Mouse (Mus musculus) ES-Bruce4 (cell line): ENCODE measurements around the gene Cbarp. TPM values are rescaled to one million over a fixed set of nuclear protein-coding genes. Genes with fewer than 3 reads are reported as not detected.
A peak's percentile ranks its signal among the peaks of the same experiment; 100 is the strongest.

ENCODE experiments used
- H3K27ac ChIP-seq: 2 replicates; pipeline ENCODE4 v1.5.1; 2012; ENCODE audit warnings: low read length, inconsistent platforms; ENCODE audit not compliant: insufficient read depth
- H3K27me3 ChIP-seq: 2 replicates; pipeline ENCODE4 v1.6.1; 2012; ENCODE audit warnings: mild to moderate bottlenecking, low read length, inconsistent platforms; ENCODE audit not compliant: control insufficient read depth, poor library complexity, insufficient read depth, severe bottlenecking
- H3K36me3 ChIP-seq: 2 replicates; pipeline ENCODE4 v1.6.1; 2012; ENCODE audit warnings: inconsistent platforms, mild to moderate bottlenecking, low read length, moderate library complexity; ENCODE audit not compliant: control insufficient read depth, poor library complexity, insufficient read depth, severe bottlenecking
- H3K4me1 ChIP-seq: one replicate; pipeline ENCODE4 v1.8.1; 2011; ENCODE audit warnings: low read length; ENCODE audit not compliant: control insufficient read depth, insufficient read depth
- H3K4me3 ChIP-seq: 2 replicates; pipeline ENCODE4 v1.5.1; 2011; ENCODE audit warnings: low read depth, mild to moderate bottlenecking, low read length
- H3K9ac ChIP-seq: 2 replicates; pipeline ENCODE4 v1.6.1; 2012; ENCODE audit warnings: low read depth, mild to moderate bottlenecking, inconsistent platforms; ENCODE audit not compliant: poor library complexity, severe bottlenecking
- H3K9me3 ChIP-seq: replicated peaks from 2 replicates; pipeline ENCODE4 v1.6.1; 2012; ENCODE audit warnings: mild to moderate bottlenecking, low read length, inconsistent platforms; ENCODE audit not compliant: control insufficient read depth, poor library complexity, insufficient read depth, severe bottlenecking
- CTCF ChIP-seq: IDR thresholded peaks from one replicate; pipeline ENCODE4 v1.8.1; 2011; ENCODE audit warnings: low read depth, low read length
- EP300 ChIP-seq: IDR thresholded peaks from 2 replicates; pipeline ENCODE4 v1.6.1; 2011; ENCODE audit warnings: low read depth, low read length; ENCODE audit not compliant: insufficient read depth
- POLR2A ChIP-seq: IDR thresholded peaks from one replicate; pipeline ENCODE4 v1.8.1; 2011; ENCODE audit warnings: low read length; ENCODE audit not compliant: insufficient read depth
- polyA plus RNA-seq: library from polyadenylated mRNA; stranded (reverse); fragments of >200 nt; gene quantifications from 2 replicates; pipeline ENCODE4 v1.2.4, GENCODE M21; 2011; ENCODE audit warnings: low read depth; ENCODE audit not compliant: missing spikeins, insufficient read depth, insufficient read length

The Cbarp gene
- polyA plus RNA-seq, 1 experiment = 29.8 TPM

- Histone ChIP-seq H3K9me3 (no peaks in the 10 kb centered on the region), H3K9ac (peak overlapping the region; percentile 35; the same call in 1 of the 2 replicates), H3K27ac (peak overlapping the region; percentile 12; the same call in 1 of the 2 replicates), H3K4me3 (peak overlapping the region; percentile 1; the same call in 1 of the 2 replicates), H3K27me3 (no peaks in the 10 kb centered on the region), H3K36me3 (no peaks in the 10 kb centered on the region), H3K4me1 (peaks cover 7% of the 10 kb centered on the region)
- TF ChIP-seq POLR2A = no peak
Observed at GRCm38 (mm10) chr10:80105926-80106325, 34.7 kb downstream of the Cbarp start.

- peak within 1 kb of the TSS; percentile 12; the same call in 1 of the 2 replicates for H3K27ac ChIP-seq
- no peaks in the 10 kb centered on the region for H3K9me3 ChIP-seq
- TF ChIP-seq EP300 = no peak
- TF ChIP-seq POLR2A = no peak
- no peak for TF ChIP-seq CTCF
- no peaks in the 10 kb centered on the region for H3K36me3 ChIP-seq
- peaks cover 7% of the 10 kb centered on the region for H3K4me1 ChIP-seq
- H3K4me3 ChIP-seq = peak within 1 kb of the TSS; percentile 1
- H3K9ac ChIP-seq = peak within 1 kb of the TSS; percentile 35; the same call in 1 of the 2 replicates
- no peaks in the 10 kb centered on the region for H3K27me3 ChIP-seq
Observed at GRCm38 (mm10) chr10:80105460-80105859, 35.2 kb downstream of the Cbarp start, which contains the start of gene Sbno2. Gene Sbno2 (minus strand): TSS chr10:80105571.

GRCm38 (mm10) chr10:80104181-80104580 lies 36.5 kb downstream of the Cbarp start:
- Histone ChIP-seq H3K4me1 (peaks cover 7% of the 10 kb centered on the region), H3K27me3 (no peaks in the 10 kb centered on the region), H3K9me3 (no peaks in the 10 kb centered on the region), H3K27ac (no peak overlapping the region), H3K36me3 (no peaks in the 10 kb centered on the region), H3K4me3 (no peak overlapping the region), H3K9ac (no peak overlapping the region)
- TF ChIP-seq EP300 (no peak), CTCF (no peak)

GRCm38 (mm10) chr10:80103032-80103431 lies 37.6 kb downstream of the Cbarp start:
- no peak for TF ChIP-seq EP300
- TF ChIP-seq POLR2A = no peak
- no peak for TF ChIP-seq CTCF
- Histone ChIP-seq H3K9me3 (no peaks in the 10 kb centered on the region), H3K27me3 (no peaks in the 10 kb centered on the region), H3K36me3 (no peaks in the 10 kb centered on the region), H3K9ac (peak overlapping the region; percentile 82; the same call in 1 of the 2 replicates), H3K4me1 (peaks cover 12% of the 10 kb centered on the region), H3K27ac (no peak overlapping the region), H3K4me3 (no peak overlapping the region)

- Histone ChIP-seq H3K4me1 (peaks cover 13% of the 10 kb centered on the region), H3K9me3 (no peaks in the 10 kb centered on the region), H3K4me3 (peak overlapping the region; percentile 91), H3K9ac (peak overlapping the region; percentile 82), H3K27me3 (no peaks in the 10 kb centered on the region), H3K36me3 (no peaks in the 10 kb centered on the region), H3K27ac (no peak overlapping the region)
- TF ChIP-seq CTCF = no peak
- TF ChIP-seq POLR2A = no peak
- 0 out of 2 replicates have a peak, but pooled peaks have one; percentile 20 for TF ChIP-seq EP300
Observed at GRCm38 (mm10) chr10:80102216-80102915, 38.3 kb downstream of the Cbarp start.

GRCm38 (mm10) chr10:80100982-80101381 lies 39.7 kb downstream of the Cbarp start:
- H3K4me1 ChIP-seq = peaks cover 10% of the 10 kb centered on the region
- H3K27me3 ChIP-seq = no peaks in the 10 kb centered on the region
- no peaks in the 10 kb centered on the region for H3K36me3 ChIP-seq
- H3K27ac ChIP-seq = no peak overlapping the region
- TF ChIP-seq EP300 = no peak
- no peak for TF ChIP-seq CTCF
- no peak for TF ChIP-seq POLR2A
- H3K9me3 ChIP-seq = no peaks in the 10 kb centered on the region
- H3K9ac ChIP-seq = no peak overlapping the region; the same call in 1 of the 2 replicates
- 0 out of 2 replicates have a peak overlapping the region, but pooled peaks have one; percentile 2 for H3K4me3 ChIP-seq
